Mouse (Mus musculus) neural tube, embryonic 14.5 days (tissue): ENCODE results near the gene Rmdn3. TPM values are rescaled to one million over a fixed set of nuclear protein-coding genes. Genes with fewer than 3 reads are reported as not detected.

Experiments used
- polyA plus RNA-seq: library from polyadenylated mRNA; unstranded; fragments of >200 nt; fragmentation: Nextera tagmentation; extraction: Ambion mirVana; gene quantifications from 2 replicates; pipeline ENCODE4 v1.2.1, GENCODE M21; 2014

Rmdn3 gene
- polyA plus RNA-seq, 1 experiment from 2014 or later = 44.6 TPM

Other genes with a start within 250 kb of the Rmdn3 start
- 3.5 and 8.5 TPM in 2 replicates for gene Chst14, start 230.5 kb downstream of the Rmdn3 start, polyA plus RNA-seq
- gene Ccdc32, start 127.6 kb downstream of the Rmdn3 start, polyA plus RNA-seq = 36.3 and 38.5 TPM in 2 replicates
- gene Rpusd2, start 122.2 kb downstream of the Rmdn3 start, polyA plus RNA-seq = 4.1 and 4.4 TPM in 2 replicates
- gene Knl1, start 109.9 kb downstream of the Rmdn3 start, polyA plus RNA-seq = 2.9 and 4.9 TPM in 2 replicates
- 3.7 and 7.5 TPM in 2 replicates for gene Rad51, start 44.2 kb downstream of the Rmdn3 start, polyA plus RNA-seq
- gene Gchfr, start 10.7 kb upstream of the Rmdn3 start, polyA plus RNA-seq = 1.6 and 1.8 TPM in 2 replicates
- gene Gm14137, start 17.5 kb upstream of the Rmdn3 start, polyA plus RNA-seq = 0.36 and 0.78 TPM in 2 replicates
- gene Zfyve19, start 51.6 kb upstream of the Rmdn3 start, polyA plus RNA-seq = 57.9 and 62.4 TPM in 2 replicates
- 22.5 and 24.0 TPM in 2 replicates for gene Dnajc17, start 51.8 kb upstream of the Rmdn3 start, polyA plus RNA-seq
- not detected in 2 replicates for gene Ppp1r14d, start 72.9 kb upstream of the Rmdn3 start, polyA plus RNA-seq
- 0.61 and 0.68 TPM in 2 replicates for gene Spint1, start 80.3 kb upstream of the Rmdn3 start, polyA plus RNA-seq
- gene Rhov, start 114.2 kb upstream of the Rmdn3 start, polyA plus RNA-seq = 24.6 and 31.9 TPM in 2 replicates
- 14.8 and 19.7 TPM in 2 replicates for gene Vps18, start 131.7 kb upstream of the Rmdn3 start, polyA plus RNA-seq
- gene Dll4, start 168.8 kb upstream of the Rmdn3 start, polyA plus RNA-seq = 2.1 and 2.7 TPM in 2 replicates
- 6.5 and 11.2 TPM in 2 replicates for gene Chac1, start 194.2 kb upstream of the Rmdn3 start, polyA plus RNA-seq